Mouse (Mus musculus) telencephalon, adult 2 months (tissue): ENCODE results near the gene Zfp609.
"Not testable (repeated sequence)": the region's sequence is repeated elsewhere in the genome, so short reads cannot be mapped to it uniquely, and the experiment has no call there.

Source experiments
- DNase-seq: peaks from one replicate; pipeline ENCODE4 v3.0.0-alpha.2; 2011; ENCODE audit warnings: low read depth, low spot score

Zfp609 gene

GRCm38 (mm10) chr9:65675461-65676357 is 151.7 kb downstream of the Zfp609 start:
- no peak for DNase-seq

GRCm38 (mm10) chr9:65672996-65673395 is 154.4 kb downstream of the Zfp609 start:
- DNase-seq: no peak

GRCm38 (mm10) chr9:65671431-65671931 is 155.9 kb downstream of the Zfp609 start:
- DNase-seq: no peak

GRCm38 (mm10) chr9:65667701-65668100 is 159.7 kb downstream of the Zfp609 start, which contains the start of gene Oaz2:
Gene Oaz2, plus strand, starts transcription at chr9:65668001.
- DNase-seq: no peak

- DNase-seq: no peak
Measured at GRCm38 (mm10) chr9:65666042-65666441, 161.3 kb downstream of the Zfp609 start.

GRCm38 (mm10) chr9:65664163-65664562 is 163.2 kb downstream of the Zfp609 start:
- no peak for DNase-seq

GRCm38 (mm10) chr9:65661493-65661892 is 165.9 kb downstream of the Zfp609 start:
- no peak for DNase-seq

- DNase-seq: no peak
Measured at GRCm38 (mm10) chr9:65661029-65661428, 166.3 kb downstream of the Zfp609 start.

GRCm38 (mm10) chr9:65657218-65657617 is 170.1 kb downstream of the Zfp609 start:
- DNase-seq: no peak

GRCm38 (mm10) chr9:65655540-65655939 is 171.8 kb downstream of the Zfp609 start:
- DNase-seq: no peak

GRCm38 (mm10) chr9:65654700-65655237 is 172.6 kb downstream of the Zfp609 start:
- no peak for DNase-seq

GRCm38 (mm10) chr9:65653741-65654140 is 173.6 kb downstream of the Zfp609 start:
- no peak for DNase-seq

- not testable (repeated sequence) for DNase-seq
Measured at GRCm38 (mm10) chr9:65651957-65652356, 175.4 kb downstream of the Zfp609 start.

- no peak for DNase-seq
Measured at GRCm38 (mm10) chr9:65649997-65650396, 177.4 kb downstream of the Zfp609 start.

- DNase-seq: no peak
Measured at GRCm38 (mm10) chr9:65648730-65649129, 178.6 kb downstream of the Zfp609 start.

GRCm38 (mm10) chr9:65646782-65647181 is 180.6 kb downstream of the Zfp609 start:
- DNase-seq: no peak

GRCm38 (mm10) chr9:65645984-65646383 is 181.4 kb downstream of the Zfp609 start:
- DNase-seq: no peak

GRCm38 (mm10) chr9:65644960-65645359 is 182.4 kb downstream of the Zfp609 start:
- no peak for DNase-seq

GRCm38 (mm10) chr9:65642546-65642945 is 184.8 kb downstream of the Zfp609 start:
- no peak for DNase-seq
